In the genomic region with DNA sequence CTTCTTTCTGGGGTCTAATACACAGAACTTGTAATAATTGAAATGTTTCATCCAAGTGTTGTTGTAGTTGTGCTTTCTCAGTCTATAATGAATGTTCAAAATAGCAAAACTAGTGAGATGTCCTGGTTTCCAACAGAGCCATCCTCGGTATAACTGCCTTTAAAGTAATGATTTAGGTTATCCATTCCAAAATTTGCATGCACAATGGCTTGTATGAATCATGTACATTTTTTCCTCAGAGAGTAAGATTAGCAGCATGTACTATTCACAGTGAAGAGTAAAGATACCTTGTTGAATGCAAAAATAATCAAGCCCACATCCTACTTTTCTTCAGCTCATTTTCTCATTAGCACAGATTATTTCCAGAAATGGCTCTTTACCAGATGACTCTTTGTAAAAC, we compare ENCODE assay signal across 17 mouse cellular contexts.
"Had no signal": no experiment of that assay in that cellular context is flagged by ENCODE, and none has a peak within 500 bp of the region (broad histone marks: within the 10 kb centered on the region; RNA-seq: fewer than 3 reads in every experiment).

No protein-coding gene starts in this region.

- ATAC-seq: liver, embryonic 12.5 days; liver, postnatal 0 days; lung, postnatal 0 days; midbrain, embryonic 13.5 days; midbrain, embryonic 15.5 days; midbrain, embryonic 16.5 days had no signal

- DNase-seq: left cerebral cortex, postnatal 4 days; liver; liver, embryonic 13.5 days; liver, postnatal 0 days; lung, adult 18-20 months; lung, adult 2 months; lung, embryonic 14.5 days; lung, postnatal 10 days; lung, postnatal 14 days; lung, postnatal 36 days; lung, postnatal 4 days; midbrain, embryonic 14.5 days had no signal
